Mouse (Mus musculus) liver, embryonic 15.5 days (tissue): Measurements from ENCODE around the gene Elob. TPM values are rescaled to one million over a fixed set of nuclear protein-coding genes. Genes with fewer than 3 reads are reported as not detected.

Source experiments
- ATAC-seq: fragments of 200-750 bp; cut with Nextera tagmentation; 2 replicates; pipeline ENCODE4 v1.8.0; 2017; ENCODE audit warnings: moderate number of reproducible peaks, mild to moderate bottlenecking, moderate library complexity; ENCODE audit not compliant: insufficient read depth
- H3K27ac ChIP-seq: fragments of 300-500 bp; sonication (generic); replicated peaks from 2 replicates; pipeline ENCODE4 v1.5.1; 2015; ENCODE audit warnings: mild to moderate bottlenecking, inconsistent platforms
- H3K27me3 ChIP-seq: fragments of 300-500 bp; sonication (generic); 2 replicates; pipeline ENCODE4 v1.6.1; 2015; ENCODE audit warnings: mild to moderate bottlenecking, inconsistent platforms
- H3K36me3 ChIP-seq: fragments of 300-500 bp; sonication (generic); replicated peaks from 2 replicates; pipeline ENCODE4 v1.6.1; 2015; ENCODE audit warnings: moderate library complexity, mild to moderate bottlenecking, inconsistent platforms
- H3K4me1 ChIP-seq: fragments of 300-500 bp; sonication (generic); replicated peaks from 2 replicates; pipeline ENCODE4 v1.6.1; 2015; ENCODE audit warnings: inconsistent platforms
- H3K4me2 ChIP-seq: fragments of 300-500 bp; sonication (generic); 2 replicates; pipeline ENCODE4 v1.6.1; 2015; ENCODE audit warnings: moderate library complexity, mild to moderate bottlenecking, inconsistent platforms
- H3K4me3 ChIP-seq: fragments of 300-500 bp; sonication (generic); replicated peaks from 2 replicates; pipeline ENCODE4 v1.5.1; 2015; ENCODE audit warnings: mild to moderate bottlenecking, inconsistent platforms
- H3K9ac ChIP-seq: fragments of 300-500 bp; sonication (generic); 2 replicates; pipeline ENCODE4 v1.6.1; 2015; ENCODE audit warnings: moderate library complexity, mild to moderate bottlenecking, inconsistent platforms
- H3K9me3 ChIP-seq: fragments of 300-500 bp; sonication (generic); replicated peaks from 2 replicates; pipeline ENCODE4 v1.6.1; 2016; ENCODE audit warnings: inconsistent platforms
- WGBS: fragments of 180-500 bp; shearing (Covaris S2); methylation state at CpG from one replicate; pipeline ENCODE4 v1.1.7; 2015; ENCODE audit warnings: mixed read lengths; ENCODE audit not compliant: insufficient replicate concordance; 5-methylcytosine and 5-hydroxymethylcytosine counted together
- polyA plus RNA-seq: library from polyadenylated mRNA; unstranded; fragments of >200 nt; fragmentation: Nextera tagmentation; extraction: Ambion mirVana; gene quantifications from 2 replicates; pipeline ENCODE4 v1.2.1, GENCODE M21; 2015

Elob gene
- polyA plus RNA-seq, 1 experiment from 2014 or later = 452 TPM

DNA sequence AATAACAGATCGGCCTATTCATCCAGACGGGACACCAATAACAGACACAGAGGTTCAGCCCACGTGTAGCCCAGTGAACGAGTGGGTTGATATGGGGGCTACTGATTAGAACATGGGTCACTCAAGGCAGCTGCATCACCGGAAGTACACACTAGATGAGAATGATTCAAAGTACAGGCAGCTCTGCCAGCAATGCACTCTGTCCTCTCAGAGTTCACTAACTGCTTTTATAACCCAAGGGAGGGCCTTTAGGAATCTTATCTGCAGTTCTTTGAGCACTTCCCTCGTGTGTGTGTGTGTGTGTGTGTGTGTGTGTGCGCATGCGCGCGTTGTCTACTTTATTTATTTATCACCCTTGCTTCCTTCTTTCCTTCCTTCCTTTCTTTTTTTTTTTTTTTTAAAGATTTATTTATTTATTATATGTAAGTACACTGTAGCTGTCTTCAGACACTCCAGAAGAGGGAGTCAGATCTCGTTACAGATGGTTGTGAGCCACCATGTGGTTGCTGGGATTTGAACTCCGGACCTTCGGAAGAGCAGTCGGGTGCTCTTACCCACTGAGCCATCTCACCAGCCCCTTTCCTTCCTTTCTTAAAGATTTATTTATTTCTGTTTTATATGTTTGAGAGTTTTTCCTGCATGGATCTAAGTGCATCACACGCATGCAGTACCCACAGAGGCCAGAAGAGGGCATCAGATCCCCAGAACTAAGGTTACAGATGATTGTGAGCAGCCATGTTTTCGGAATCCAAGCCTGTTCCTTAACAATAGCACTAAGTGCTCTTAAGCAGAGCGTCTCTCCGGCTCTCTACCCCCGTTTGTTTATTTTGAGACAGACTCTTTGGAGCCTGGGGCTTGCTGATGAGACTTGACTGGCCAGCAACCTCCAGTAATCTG lies 22.2 kb upstream of the Elob start:
- no peaks in the 10 kb centered on the region for H3K9me3 ChIP-seq
- H3K4me3 ChIP-seq = no peak overlapping the region
- no peaks in the 10 kb centered on the region for H3K4me1 ChIP-seq
- 48% methylated on average over 19 of the region's 19 CpGs for WGBS
- no peaks in the 10 kb centered on the region for H3K36me3 ChIP-seq
- H3K9ac ChIP-seq = no peak overlapping the region
- no peaks in the 10 kb centered on the region for H3K27me3 ChIP-seq
- ATAC-seq = no peak
- no peak overlapping the region for H3K4me2 ChIP-seq
- H3K27ac ChIP-seq = no peak overlapping the region

DNA sequence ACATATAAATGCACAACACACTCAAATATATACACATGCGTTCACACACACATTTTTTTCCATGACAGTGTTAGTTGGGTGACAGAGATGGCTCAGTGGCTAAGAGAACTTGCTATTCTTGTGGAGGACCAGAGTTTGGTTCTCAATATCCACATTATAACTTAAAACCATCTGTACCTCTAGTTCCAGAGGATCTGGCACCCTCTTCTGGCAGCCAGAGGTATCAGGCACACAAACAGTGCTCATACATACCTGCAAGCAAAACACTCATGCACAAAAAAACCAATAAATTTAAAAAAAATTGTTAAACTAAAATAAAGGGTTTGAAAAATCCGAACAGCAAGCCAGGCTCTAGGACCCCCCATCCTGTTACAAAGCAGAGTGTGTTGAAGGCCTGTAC lies 21.1 kb upstream of the Elob start:
- no peak overlapping the region for H3K4me2 ChIP-seq
- H3K27ac ChIP-seq = no peak overlapping the region
- no peak overlapping the region for H3K4me3 ChIP-seq
- WGBS = 43% methylated on average over 2 of the region's 2 CpGs
- H3K9me3 ChIP-seq = no peaks in the 10 kb centered on the region
- no peak overlapping the region for H3K9ac ChIP-seq
- H3K27me3 ChIP-seq = no peaks in the 10 kb centered on the region
- no peaks in the 10 kb centered on the region for H3K4me1 ChIP-seq
- ATAC-seq = no peak
- no peaks in the 10 kb centered on the region for H3K36me3 ChIP-seq

DNA sequence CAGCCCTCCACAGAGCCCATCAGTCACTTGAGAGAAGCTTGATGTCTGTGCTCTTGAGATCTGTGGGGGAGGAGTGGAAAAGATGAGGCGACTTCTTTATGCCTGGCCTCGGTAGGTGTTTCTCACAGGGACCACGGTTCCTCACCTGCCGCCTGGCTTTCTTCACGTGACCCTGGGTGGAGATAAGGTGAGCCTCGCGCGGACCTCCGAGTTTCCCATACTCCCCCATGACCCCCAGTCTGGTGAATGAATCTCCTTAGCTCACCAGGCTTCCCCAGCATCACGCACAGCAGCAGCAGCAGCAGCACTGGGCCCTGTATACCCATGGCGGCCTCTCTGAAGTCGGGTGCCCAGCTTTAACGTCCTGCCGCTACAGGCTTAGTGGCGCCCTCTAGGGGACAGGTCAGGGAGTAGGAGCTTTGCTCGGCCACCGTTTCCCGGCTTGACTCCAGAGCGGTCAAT lies 14.9 kb upstream of the Elob start, which contains the start of the genes Prss32 and Prss41:
Prss32 (plus strand) TSS at position 44 of the 462 bp plus-strand sequence.
Prss41 (minus strand) TSS at position 361 of the 462 bp plus-strand sequence.
- Histone ChIP-seq H3K4me3 (peak within 1 kb of the TSS; percentile 17; the same call in 1 of the 2 replicates), H3K36me3 (no peaks in the 10 kb centered on the region), H3K4me1 (peaks cover 5% of the 10 kb centered on the region; the same call in 1 of the 2 replicates), H3K27me3 (peaks cover 5% of the 10 kb centered on the region; the same call in 1 of the 2 replicates), H3K9me3 (no peaks in the 10 kb centered on the region), H3K9ac (no peak within 1 kb of the TSS), H3K4me2 (peak within 1 kb of the TSS; percentile 50), H3K27ac (no peak within 1 kb of the TSS)
- ATAC-seq = peak; percentile 52; the same call in 1 of the 2 replicates
- WGBS = 16% methylated on average over 19 of the region's 19 CpGs

DNA sequence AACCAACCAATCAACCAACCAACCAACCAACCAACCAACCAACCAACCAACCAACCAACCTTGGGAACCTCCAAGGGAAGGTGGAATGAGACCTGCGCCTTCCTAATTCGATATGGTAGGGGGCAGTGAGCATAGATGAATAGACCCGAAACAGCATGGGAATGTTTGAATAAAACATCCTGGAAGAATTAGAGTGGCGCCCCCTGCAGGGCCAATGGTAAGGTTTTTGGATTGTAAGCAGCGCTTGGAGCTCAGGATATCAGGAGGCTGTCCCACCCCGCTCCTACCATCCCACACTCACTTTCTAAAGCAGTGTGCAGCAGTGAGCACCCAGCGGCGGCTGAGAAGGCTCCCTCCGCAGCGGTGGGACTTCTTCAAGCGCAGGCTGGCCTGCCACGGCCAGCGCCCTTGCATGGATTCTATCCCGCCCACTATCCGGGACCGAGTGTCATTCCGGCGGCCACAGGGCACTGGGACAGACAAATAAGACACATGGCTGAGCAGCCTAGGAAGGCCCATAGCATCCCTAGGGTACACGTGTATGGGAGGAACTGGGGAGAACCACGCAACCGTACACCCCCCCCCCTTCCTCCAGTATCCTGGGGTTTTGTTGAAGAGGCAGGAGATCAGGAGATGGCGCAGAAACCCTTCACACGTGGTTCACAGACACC lies 14.3 kb upstream of the Elob start:
- Histone ChIP-seq H3K27ac (no peak overlapping the region), H3K27me3 (peaks cover 5% of the 10 kb centered on the region; the same call in 1 of the 2 replicates), H3K9ac (no peak overlapping the region), H3K4me1 (peaks cover 5% of the 10 kb centered on the region; the same call in 1 of the 2 replicates), H3K4me2 (peak overlapping the region; percentile 50), H3K4me3 (no peak overlapping the region), H3K36me3 (no peaks in the 10 kb centered on the region), H3K9me3 (no peaks in the 10 kb centered on the region)
- 51% methylated on average over 23 of the region's 23 CpGs for whole genome bisulfite sequencing
- ATAC-seq = 0 out of 2 replicates have a peak, but pooled peaks have one; percentile 22

DNA sequence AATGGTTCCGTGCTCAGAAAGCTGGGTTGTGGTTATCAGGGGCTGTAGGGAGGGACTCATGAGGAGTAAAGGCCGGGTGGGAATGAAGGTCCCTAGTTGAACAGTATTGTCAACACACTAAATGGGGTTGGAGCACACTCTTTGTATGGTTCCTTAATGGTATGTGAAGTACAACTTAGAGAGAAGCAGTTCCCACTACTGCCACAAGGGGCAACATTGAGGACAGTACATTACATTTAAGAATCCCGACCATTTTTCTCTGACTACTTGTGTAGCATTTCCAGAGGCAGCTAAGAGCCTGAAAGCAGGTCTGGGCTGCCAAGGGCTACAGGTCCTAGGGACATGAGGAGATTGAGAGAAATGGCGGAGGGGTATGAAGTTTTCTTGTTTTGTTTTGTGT lies 12.2 kb upstream of the Elob start:
- Histone ChIP-seq H3K4me2 (no peak overlapping the region), H3K4me3 (no peak overlapping the region), H3K27ac (no peak overlapping the region), H3K9ac (no peak overlapping the region), H3K36me3 (no peaks in the 10 kb centered on the region), H3K4me1 (peaks cover 5% of the 10 kb centered on the region; the same call in 1 of the 2 replicates), H3K9me3 (no peaks in the 10 kb centered on the region), H3K27me3 (peaks cover 13% of the 10 kb centered on the region)
- WGBS = 22% methylated on average over 4 of the region's 4 CpGs
- ATAC-seq = no peak

DNA sequence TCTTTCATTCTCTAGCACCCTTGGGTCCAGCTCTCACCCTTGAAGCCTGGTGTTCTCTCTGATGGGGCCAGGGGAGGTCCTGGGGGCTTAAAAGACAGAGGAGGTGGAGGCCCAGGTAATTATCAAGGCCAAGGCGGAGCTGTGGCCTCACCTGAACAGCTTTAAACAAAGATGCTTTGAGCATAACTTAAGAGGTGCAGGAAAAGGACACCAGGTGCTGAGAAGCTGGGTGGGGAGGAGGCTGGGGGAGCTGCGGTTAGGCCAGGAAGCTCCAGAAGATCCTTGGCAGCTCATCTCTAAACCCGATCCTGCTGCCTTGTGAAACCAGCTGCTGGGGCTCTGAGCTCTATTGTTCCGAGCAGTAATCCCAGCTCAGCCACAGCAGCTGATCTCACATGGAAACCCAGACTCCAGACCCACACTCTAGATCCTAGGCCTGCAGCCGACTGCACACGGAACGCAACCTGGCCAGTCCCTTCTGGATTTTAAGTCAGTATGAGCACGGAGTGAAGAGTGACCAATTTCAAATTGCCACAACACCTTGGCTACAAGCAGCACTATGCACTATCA lies 7.2 kb upstream of the Elob start, which contains the start of gene Prss33:
Prss33 (minus strand) TSS at position 51 of the 570 bp plus-strand sequence.
- Histone ChIP-seq H3K9me3 (no peaks in the 10 kb centered on the region), H3K27me3 (peaks cover 51% of the 10 kb centered on the region), H3K4me3 (no peak within 1 kb of the TSS), H3K4me1 (no peaks in the 10 kb centered on the region), H3K27ac (no peak within 1 kb of the TSS), H3K4me2 (no peak within 1 kb of the TSS), H3K36me3 (no peaks in the 10 kb centered on the region), H3K9ac (no peak within 1 kb of the TSS)
- 62% methylated on average over 8 of the region's 8 CpGs for WGBS
- no peak for ATAC-seq

DNA sequence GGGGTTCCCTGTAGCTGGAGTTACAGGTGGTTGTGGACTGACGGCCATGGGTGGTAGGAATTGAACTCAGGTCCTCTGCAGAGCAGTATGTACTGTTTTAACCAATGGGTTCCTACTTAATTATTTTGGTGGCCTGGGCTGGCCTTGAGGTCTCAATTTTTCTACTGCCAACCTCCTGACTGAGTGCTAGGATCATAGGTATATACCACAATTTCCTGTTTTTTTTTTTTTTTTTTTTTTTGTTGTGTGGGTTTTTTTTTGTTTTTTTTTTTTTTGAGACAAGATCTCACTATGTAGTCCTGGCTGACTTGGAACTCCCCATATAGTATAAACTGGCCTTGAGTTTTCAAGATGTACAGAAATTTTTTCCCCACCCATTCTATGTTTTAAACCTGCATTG lies 2.3 kb upstream of the Elob start:
- Histone ChIP-seq H3K4me2 (no peak overlapping the region), H3K4me3 (no peak overlapping the region), H3K9ac (no peak overlapping the region), H3K4me1 (peaks cover 22% of the 10 kb centered on the region), H3K27ac (no peak overlapping the region), H3K27me3 (peaks cover 41% of the 10 kb centered on the region), H3K36me3 (peaks cover 14% of the 10 kb centered on the region), H3K9me3 (no peaks in the 10 kb centered on the region)
- 69% methylated on average over 1 of the region's 1 CpGs for WGBS
- no peak for ATAC-seq

DNA sequence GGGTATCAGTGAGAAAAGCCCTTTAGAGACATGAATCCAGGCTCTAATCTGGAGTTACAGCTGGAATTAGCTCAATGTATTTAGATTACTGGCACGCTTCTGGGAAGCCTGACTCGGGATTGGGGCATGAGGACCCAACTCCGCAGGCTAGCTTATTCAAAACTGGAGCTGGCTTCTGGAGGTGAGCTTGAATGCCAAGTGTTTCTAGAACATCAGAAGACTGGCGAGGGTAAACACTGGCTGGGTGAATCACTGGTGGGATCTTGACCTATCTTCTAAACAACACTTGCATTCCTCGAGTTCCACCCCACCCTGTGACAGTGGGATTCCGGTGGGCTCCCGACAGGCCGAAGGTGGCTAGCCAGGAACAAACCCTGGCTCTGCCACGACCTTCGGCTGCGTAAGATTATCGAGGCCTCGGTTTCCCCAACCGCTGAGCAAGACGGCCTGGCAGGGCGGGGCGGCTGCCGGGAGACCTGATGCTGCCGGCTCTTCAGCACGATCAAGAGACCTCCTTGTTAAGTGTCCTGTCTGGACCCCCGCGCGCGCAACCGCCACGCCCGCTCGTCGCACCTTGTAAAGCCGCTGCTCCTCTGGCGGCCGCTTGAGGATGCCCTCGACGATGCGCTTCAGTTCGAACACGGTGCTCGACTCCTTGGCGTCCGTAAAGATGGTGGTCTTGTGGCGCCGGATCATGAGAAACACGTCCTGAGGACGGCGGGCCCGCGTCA lies 500 bp downstream of the Elob start:
- ATAC-seq = peak; percentile 71

DNA sequence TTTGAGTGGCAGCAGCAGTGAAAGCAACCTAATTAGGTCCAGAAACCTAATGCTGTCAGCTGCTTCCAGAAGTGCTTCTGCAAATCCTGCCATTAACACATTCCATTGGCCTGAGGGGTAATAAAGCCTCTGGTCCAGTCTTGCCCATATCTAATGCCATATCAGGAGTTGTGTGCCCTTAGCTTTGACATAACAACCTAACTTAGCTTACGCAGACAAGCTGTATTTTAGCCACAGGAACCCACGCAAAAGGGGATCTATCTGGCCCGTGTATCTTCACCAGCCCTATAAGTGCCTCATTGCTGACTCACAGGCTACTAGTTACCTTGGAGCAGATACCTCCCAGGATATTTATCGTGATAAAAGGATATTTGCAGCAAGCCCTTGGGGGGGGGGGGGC lies 3.3 kb downstream of the Elob start:
- H3K4me2 ChIP-seq = no peak overlapping the region
- no peak overlapping the region for H3K9ac ChIP-seq
- ATAC-seq = no peak
- no peaks in the 10 kb centered on the region; the same call in 1 of the 2 replicates for H3K27me3 ChIP-seq
- peaks cover 26% of the 10 kb centered on the region for H3K4me1 ChIP-seq
- H3K4me3 ChIP-seq = no peak overlapping the region
- WGBS = 68% methylated on average over 4 of the region's 4 CpGs
- no peaks in the 10 kb centered on the region for H3K9me3 ChIP-seq
- H3K27ac ChIP-seq = no peak overlapping the region
- peaks cover 71% of the 10 kb centered on the region for H3K36me3 ChIP-seq

More for the DNA sequence above, 500 bp downstream of the Elob start:
- peak overlapping the region; percentile 84 for H3K4me3 ChIP-seq
- peak overlapping the region; percentile 86 for H3K4me2 ChIP-seq
- H3K4me1 ChIP-seq = peaks cover 22% of the 10 kb centered on the region
- peaks cover 20% of the 10 kb centered on the region for H3K27me3 ChIP-seq
- H3K9ac ChIP-seq = peak overlapping the region; percentile 85
- peak overlapping the region; percentile 80 for H3K27ac ChIP-seq
- under 1% methylated on average over 47 of the region's 47 CpGs for WGBS
- H3K9me3 ChIP-seq = no peaks in the 10 kb centered on the region
- H3K36me3 ChIP-seq = peaks cover 42% of the 10 kb centered on the region

DNA sequence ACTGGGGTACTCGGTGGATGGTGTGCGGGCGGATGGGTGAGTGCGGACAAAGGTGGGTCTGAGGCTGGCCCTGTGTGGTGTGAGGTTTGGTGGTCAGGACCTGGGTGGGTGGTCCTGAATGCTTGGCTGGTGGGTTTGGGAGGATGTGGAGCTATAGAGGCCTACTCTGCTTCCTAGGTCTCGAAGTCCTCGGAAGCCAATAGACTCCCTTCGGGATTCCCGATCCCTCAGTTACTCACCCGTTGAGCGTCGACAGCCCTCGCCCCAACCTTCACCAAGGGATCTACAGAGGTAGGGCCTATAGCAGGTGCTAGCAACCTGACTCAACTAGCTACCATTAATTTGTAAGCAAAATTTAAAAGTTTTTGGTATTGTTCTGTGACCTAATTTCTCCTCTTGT lies 5.3 kb downstream of the Elob start:
- H3K4me3 ChIP-seq = no peak overlapping the region
- H3K36me3 ChIP-seq = peaks cover 90% of the 10 kb centered on the region
- peaks cover 20% of the 10 kb centered on the region for H3K4me1 ChIP-seq
- no peak for ATAC-seq
- H3K4me2 ChIP-seq = no peak overlapping the region
- peaks cover 4% of the 10 kb centered on the region; the same call in 1 of the 2 replicates for H3K9me3 ChIP-seq
- no peak overlapping the region for H3K27ac ChIP-seq
- no peak overlapping the region for H3K9ac ChIP-seq
- H3K27me3 ChIP-seq = no peaks in the 10 kb centered on the region
- WGBS = 90% methylated on average over 12 of the region's 12 CpGs
